Mouse (Mus musculus): ENCODE measurements around the gene Kifc5b.
"Not testable (repeated sequence)": the region's sequence is repeated elsewhere in the genome, so short reads cannot be mapped to it uniquely, and the experiment has no call there.

Gene Kifc5b

GRCm38 (mm10) chr17:26917560-26917959 lies 669 bp downstream of the Kifc5b start:
- in situ Hi-C loops (cut with MseI, MboI) = not testable (repeated sequence)

- in situ Hi-C loops (cut with MseI, MboI) = no loop called here
Measured at GRCm38 (mm10) chr17:26918343-26918742, 1.5 kb downstream of the Kifc5b start.

- in situ Hi-C loops (cut with MseI, MboI) = not testable (repeated sequence)
Measured at GRCm38 (mm10) chr17:26919516-26919915, 2.6 kb downstream of the Kifc5b start.

- in situ Hi-C loops (cut with MseI, MboI) = not testable (repeated sequence)
Measured at GRCm38 (mm10) chr17:26922368-26922767, 5.5 kb downstream of the Kifc5b start.

GRCm38 (mm10) chr17:26925414-26925813 lies 8.5 kb downstream of the Kifc5b start:
- in situ Hi-C loops (cut with MseI, MboI) = not testable (repeated sequence)

GRCm38 (mm10) chr17:26931795-26932194 lies 14.9 kb downstream of the Kifc5b start:
- in situ Hi-C loops (cut with MseI, MboI) = not testable (repeated sequence)

GRCm38 (mm10) chr17:26932839-26933398 lies 16.0 kb downstream of the Kifc5b start, which contains the start of gene Phf1:
Gene Phf1, plus strand, starts transcription at chr17:26933052.
- in situ Hi-C loops (cut with MseI, MboI) = no loop called here

GRCm38 (mm10) chr17:26933419-26933818 lies 16.5 kb downstream of the Kifc5b start:
- in situ Hi-C loops (cut with MseI, MboI) = no loop called here

- in situ Hi-C loops (cut with MseI, MboI) = no loop called here
Measured at GRCm38 (mm10) chr17:26933885-26934827, 17.3 kb downstream of the Kifc5b start.

GRCm38 (mm10) chr17:26935027-26935426 lies 18.1 kb downstream of the Kifc5b start:
- in situ Hi-C loops (cut with MseI, MboI) = no loop called here

- in situ Hi-C loops (cut with MseI, MboI) = no loop called here
Measured at GRCm38 (mm10) chr17:26936453-26936852, 19.6 kb downstream of the Kifc5b start.

- in situ Hi-C loops (cut with MseI, MboI) = no loop called here
Measured at GRCm38 (mm10) chr17:26936921-26937695, 20.2 kb downstream of the Kifc5b start.

GRCm38 (mm10) chr17:26937883-26938695 lies 21.2 kb downstream of the Kifc5b start:
- in situ Hi-C loops (cut with MseI, MboI) = no loop called here

GRCm38 (mm10) chr17:26938731-26939130 lies 21.8 kb downstream of the Kifc5b start:
- in situ Hi-C loops (cut with MseI, MboI) = no loop called here

GRCm38 (mm10) chr17:26939178-26939972 lies 22.5 kb downstream of the Kifc5b start, which contains the start of gene Cuta:
Gene Cuta, minus strand, starts transcription at chr17:26939569.
- in situ Hi-C loops (cut with MseI, MboI) = no loop called here

GRCm38 (mm10) chr17:26939973-26940300 lies 23.0 kb downstream of the Kifc5b start:
- in situ Hi-C loops (cut with MseI, MboI) = no loop called here

- in situ Hi-C loops (cut with MseI, MboI) = no loop called here
Measured at GRCm38 (mm10) chr17:26941031-26941789, 24.3 kb downstream of the Kifc5b start, which contains the start of gene Syngap1. Gene Syngap1, plus strand, starts transcription at chr17:26941253.

- in situ Hi-C loops (cut with MseI, MboI) = no loop called here
Measured at GRCm38 (mm10) chr17:26941841-26942570, 25.1 kb downstream of the Kifc5b start.
